13 mouse cellular contexts compared by ENCODE assay signal in the genomic region with DNA sequence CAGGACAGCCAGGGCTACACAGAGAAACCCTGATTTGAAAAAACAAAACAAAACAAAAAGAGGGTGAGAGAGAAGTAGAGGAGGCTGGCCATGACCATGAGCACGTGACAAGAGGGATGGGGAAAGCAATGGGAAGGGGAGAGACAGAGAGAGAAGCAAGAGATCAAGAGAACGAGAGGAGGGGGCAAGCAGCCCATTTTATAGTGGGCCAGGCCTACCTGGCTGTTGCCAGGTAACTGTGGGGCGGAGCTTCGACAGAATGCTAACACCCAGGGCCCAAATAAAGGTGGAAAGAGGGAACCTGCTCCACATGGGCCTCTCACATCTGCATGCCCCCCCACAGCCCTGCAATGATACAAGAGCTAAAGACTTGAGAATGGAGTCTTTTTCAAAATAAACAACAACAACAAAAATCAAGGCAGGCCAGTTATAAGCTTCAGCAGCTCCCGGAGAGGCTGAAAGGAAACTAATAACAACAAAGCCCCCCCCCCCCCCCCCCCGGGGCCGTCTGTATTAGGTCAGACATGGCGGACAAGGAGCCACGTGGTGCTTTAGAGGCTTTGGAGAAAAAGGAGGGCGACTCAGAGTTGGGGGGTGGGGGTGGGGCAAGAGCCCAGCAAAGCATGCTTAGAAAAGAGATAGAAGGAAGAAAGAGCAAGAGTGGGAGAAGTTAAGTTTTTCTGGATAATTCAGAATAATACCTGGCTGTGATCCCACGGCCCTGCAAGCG. TPM values are rescaled to one million over a fixed set of nuclear protein-coding genes. Genes with fewer than 3 reads are reported as not detected.
DNase-seq lines count a peak whose midpoint lies in the region; ATAC-seq and TF ChIP-seq lines count a peak whose summit lies in the region.
"Had no signal": no experiment of that assay in that cellular context is flagged by ENCODE, and none has a peak within 500 bp of the region (broad histone marks: within the 10 kb centered on the region; RNA-seq: fewer than 3 reads in every experiment).

No protein-coding gene starts in this region.

- 45% methylated on average over 11 of the region's 12 CpGs for WGBS in heart, adult 2 months
- WGBS in embryonic facial prominence, embryonic 13.5 days = 29% methylated on average over 12 of the region's 12 CpGs
- WGBS in hindbrain, postnatal 0 days = 19% methylated on average over 9 of the region's 12 CpGs
- 45% methylated on average over 12 of the region's 12 CpGs for WGBS in lung, postnatal 0 days

- TF ChIP-seq EP300 in heart, adult 2 months (IDR thresholded peaks at IDR 0.05; ENCODE audit: insufficient read depth, low read depth, low read length) = no peak
- TF ChIP-seq EP300 in lung, postnatal 0 days (IDR thresholded peaks at IDR 0.05) = no peak

- no peak overlapping the region for H3K9ac ChIP-seq in heart, adult 2 months (ENCODE audit: low read depth, low read length)
- H3K9ac ChIP-seq in embryonic facial prominence, embryonic 13.5 days = no peak overlapping the region
- H3K9ac ChIP-seq in hindbrain, postnatal 0 days (replicated peaks; ENCODE audit: low read length) = peak overlapping the region; percentile 61
- H3K9ac ChIP-seq in lung, postnatal 0 days (replicated peaks; ENCODE audit: low read depth) = no peak overlapping the region

- no peaks in the 10 kb centered on the region for H3K27me3 ChIP-seq in heart, adult 2 months (ENCODE audit: control insufficient read depth, insufficient read depth, low read length)
- no peaks in the 10 kb centered on the region for H3K27me3 ChIP-seq in embryonic facial prominence, embryonic 13.5 days
- H3K27me3 ChIP-seq in hindbrain, postnatal 0 days (ENCODE audit: insufficient read depth, low read length) = no peaks in the 10 kb centered on the region
- no peaks in the 10 kb centered on the region for H3K27me3 ChIP-seq in lung, postnatal 0 days (replicated peaks; ENCODE audit: insufficient read depth, low read length)

- H3K36me3 ChIP-seq in heart, adult 2 months (ENCODE audit: control insufficient read depth, insufficient read depth, low read length) = no peaks in the 10 kb centered on the region; the same call in 1 of the 2 replicates
- H3K36me3 ChIP-seq in embryonic facial prominence, embryonic 13.5 days = no peaks in the 10 kb centered on the region
- no peaks in the 10 kb centered on the region for H3K36me3 ChIP-seq in hindbrain, postnatal 0 days (ENCODE audit: insufficient read depth, low read length)
- no peaks in the 10 kb centered on the region for H3K36me3 ChIP-seq in lung, postnatal 0 days (ENCODE audit: insufficient read depth, low read length)

- TF ChIP-seq POLR2A in heart, adult 2 months (IDR thresholded peaks at IDR 0.05; ENCODE audit: insufficient read depth, low read depth, low read length) = no peak

- DNase-seq in heart, adult 2 months = no peak
- no peak for DNase-seq in heart, postnatal 10 days
- no peak for DNase-seq in hindbrain, postnatal 0 days (ENCODE audit: low spot score)
- DNase-seq in retina, postnatal 1 day = peak; percentile 84
- no peak for DNase-seq in thymus, postnatal 25 days
- no peak for DNase-seq in adrenal gland, adult (ENCODE audit: inconsistent age in 2 of 2, low spot score in 1 of 2)
- DNase-seq in lung, postnatal 0 days (ENCODE audit: low spot score) = no peak
- DNase-seq: adrenal gland, adult 8-10 months; cerebellum, postnatal 36 days; gastrocnemius, postnatal 36 days had no signal

- H3K27ac ChIP-seq in heart, adult 2 months = peak overlapping the region; percentile 49; the same call in 1 of the 2 replicates
- peak overlapping the region; percentile 91; the same call in 1 of the 2 replicates for H3K27ac ChIP-seq in embryonic facial prominence, embryonic 13.5 days
- peak overlapping the region; percentile 88 for H3K27ac ChIP-seq in hindbrain, postnatal 0 days
- no peak overlapping the region for H3K27ac ChIP-seq in lung, postnatal 0 days (ENCODE audit: low read length)

- no peaks in the 10 kb centered on the region for H3K9me3 ChIP-seq in embryonic facial prominence, embryonic 13.5 days
- no peaks in the 10 kb centered on the region for H3K9me3 ChIP-seq in hindbrain, postnatal 0 days (ENCODE audit: low read length)
- no peaks in the 10 kb centered on the region for H3K9me3 ChIP-seq in lung, postnatal 0 days (ENCODE audit: low read length)

- H3K4me1 ChIP-seq in heart, adult 2 months (ENCODE audit: control insufficient read depth, insufficient read depth, low read length) = peaks cover 12% of the 10 kb centered on the region
- peaks cover 71% of the 10 kb centered on the region for H3K4me1 ChIP-seq in embryonic facial prominence, embryonic 13.5 days
- peaks cover 41% of the 10 kb centered on the region for H3K4me1 ChIP-seq in hindbrain, postnatal 0 days (ENCODE audit: insufficient read depth, low read length)
- peaks cover 8% of the 10 kb centered on the region; the same call in 1 of the 2 replicates for H3K4me1 ChIP-seq in lung, postnatal 0 days (ENCODE audit: insufficient read depth, low read depth, low read length)

- TF ChIP-seq CTCF in heart, adult 2 months (IDR thresholded peaks at IDR 0.05) = no peak
- no peak for TF ChIP-seq CTCF in hindbrain, postnatal 0 days (IDR thresholded peaks at IDR 0.05; ENCODE audit: low read depth)
- no peak for TF ChIP-seq CTCF in lung, postnatal 0 days (IDR thresholded peaks at IDR 0.05)

- no peak for ATAC-seq in embryonic facial prominence, embryonic 13.5 days (ENCODE audit: insufficient number of reproducible peaks, insufficient read depth, low FRiP score, low TSS enrichment, low read depth)
- no peak for ATAC-seq in hindbrain, postnatal 0 days
- no peak for ATAC-seq in lung, postnatal 0 days

- H3K79me2 ChIP-seq in heart, adult 2 months (replicated peaks; ENCODE audit: control insufficient read depth, insufficient read depth, low read length) = no peaks in the 10 kb centered on the region

- intact Hi-C loops in heart, adult 2 months (cut with DNase I) = no loop called here
- intact Hi-C loops in heart, postnatal 10 days (cut with DNase I) = no loop called here

- 0 out of 2 replicates have a peak overlapping the region, but pooled peaks have one; percentile 3 for H3K4me2 ChIP-seq in embryonic facial prominence, embryonic 13.5 days
- peak overlapping the region; percentile 60 for H3K4me2 ChIP-seq in hindbrain, postnatal 0 days (ENCODE audit: low read depth, low read length)
- no peak overlapping the region for H3K4me2 ChIP-seq in lung, postnatal 0 days (replicated peaks; ENCODE audit: low read depth, low read length)

- H3K4me3 ChIP-seq in heart, adult 2 months = no peak overlapping the region
- H3K4me3 ChIP-seq in embryonic facial prominence, embryonic 13.5 days = no peak overlapping the region
- H3K4me3 ChIP-seq in hindbrain, postnatal 0 days (ENCODE audit: low read length) = no peak overlapping the region; the same call in 1 of the 2 replicates
- no peak overlapping the region for H3K4me3 ChIP-seq in lung, postnatal 0 days (ENCODE audit: low read depth, low read length)

RNA-seq across cellular contexts. Expression of gene Tuba1a, which starts 36.4 kb away (rescaled TPM):
- 10 to 100 TPM; 57.0 to 85.0 TPM for total RNA-seq in heart, adult 2 months (2021)
- polyA plus RNA-seq in heart, adult 2 months (2012; rRNA removed) = 165 and 235 TPM in 2 replicates
- 100 to 1,000 TPM; 263 to 273 TPM for total RNA-seq in heart, postnatal 10 days (2021)
- 1,291 and 1,480 TPM in 2 replicates for polyA plus RNA-seq in embryonic facial prominence, embryonic 13.5 days (2015; fragmentation: Nextera tagmentation; extraction: Ambion mirVana)
- 18,723 and 19,179 TPM in 2 replicates for total RNA-seq in hindbrain, postnatal 0 days (2014; rRNA removed)
- 11,647 and 12,500 TPM in 2 replicates for polyA plus RNA-seq in hindbrain, postnatal 0 days (2015; fragmentation: Nextera tagmentation; extraction: Ambion mirVana)
- polyA plus RNA-seq in lung, postnatal 0 days (2015; fragmentation: Nextera tagmentation; extraction: Ambion mirVana) = 881 and 945 TPM in 2 replicates

RNA-seq across cellular contexts. Expression of gene Gm49450, which starts 36.5 kb away (rescaled TPM):
- total RNA-seq in heart, adult 2 months (2021) = not detected
- polyA plus RNA-seq in heart, adult 2 months (2012; rRNA removed) = 26.2 TPM in 1 of 2 replicates, not detected in the other
- total RNA-seq in heart, postnatal 10 days (2021) = not detected
- polyA plus RNA-seq in embryonic facial prominence, embryonic 13.5 days (2015; fragmentation: Nextera tagmentation; extraction: Ambion mirVana) = not detected in 2 replicates
- total RNA-seq in hindbrain, postnatal 0 days (2014; rRNA removed) = 1,661 and 1,767 TPM in 2 replicates
- polyA plus RNA-seq in hindbrain, postnatal 0 days (2015; fragmentation: Nextera tagmentation; extraction: Ambion mirVana) = not detected in 2 replicates
- not detected in 2 replicates for polyA plus RNA-seq in lung, postnatal 0 days (2015; fragmentation: Nextera tagmentation; extraction: Ambion mirVana)
- total RNA-seq: adrenal gland, adult 8-10 months; gastrocnemius, postnatal 36 days; liver, adult 2 months had no signal
- polyA plus RNA-seq: kidney, embryonic 14.5 days had no signal

RNA-seq across cellular contexts. Expression of gene Tuba1c, which starts 39.8 kb away (rescaled TPM):
- total RNA-seq in heart, adult 2 months (2021) = 10 to 100 TPM; 30.1 to 39.0 TPM
- polyA plus RNA-seq in heart, adult 2 months (2012; rRNA removed) = 58.6 and 74.4 TPM in 2 replicates
- 10 to 100 TPM; 80.7 to 99.8 TPM for total RNA-seq in heart, postnatal 10 days (2021)
- 109 and 124 TPM in 2 replicates for polyA plus RNA-seq in embryonic facial prominence, embryonic 13.5 days (2015; fragmentation: Nextera tagmentation; extraction: Ambion mirVana)
- 43.8 and 58.3 TPM in 2 replicates for total RNA-seq in hindbrain, postnatal 0 days (2014; rRNA removed)
- 24.0 and 24.2 TPM in 2 replicates for polyA plus RNA-seq in hindbrain, postnatal 0 days (2015; fragmentation: Nextera tagmentation; extraction: Ambion mirVana)
- polyA plus RNA-seq in lung, postnatal 0 days (2015; fragmentation: Nextera tagmentation; extraction: Ambion mirVana) = 45.1 and 53.2 TPM in 2 replicates

RNA-seq across cellular contexts. Expression of gene Tuba1b, which starts 55.5 kb away (rescaled TPM):
- total RNA-seq in heart, adult 2 months (2021) = 100 to 1,000 TPM; 129 to 144 TPM
- 534 and 728 TPM in 2 replicates for polyA plus RNA-seq in heart, adult 2 months (2012; rRNA removed)
- 100 to 1,000 TPM; 373 to 402 TPM for total RNA-seq in heart, postnatal 10 days (2021)
- polyA plus RNA-seq in embryonic facial prominence, embryonic 13.5 days (2015; fragmentation: Nextera tagmentation; extraction: Ambion mirVana) = 1,422 and 1,651 TPM in 2 replicates
- 3,512 and 3,813 TPM in 2 replicates for total RNA-seq in hindbrain, postnatal 0 days (2014; rRNA removed)
- polyA plus RNA-seq in hindbrain, postnatal 0 days (2015; fragmentation: Nextera tagmentation; extraction: Ambion mirVana) = 1,613 and 1,711 TPM in 2 replicates
- polyA plus RNA-seq in lung, postnatal 0 days (2015; fragmentation: Nextera tagmentation; extraction: Ambion mirVana) = 415 and 427 TPM in 2 replicates
